Mouse (Mus musculus) inflammation-experienced regulatory T-cells (primary cell): ENCODE data around the gene Dph2. TPM values are rescaled to one million over a fixed set of nuclear protein-coding genes. Genes with fewer than 3 reads are reported as not detected.

Experiments
- polyA plus RNA-seq, 2 experiments: library from polyadenylated mRNA; unstranded; fragments of 100-300 nt; shearing (Covaris generic); gene quantifications; one replicate each; pipeline ENCODE4 v1.2.1; 2017

The Dph2 gene
- polyA plus RNA-seq = 10 to 100 TPM; 31.7 to 56.9 TPM

GRCm38 (mm10) chr4:117891738-117892161 lies at the start of gene Dph2:
Gene Dph2 (minus strand): TSS chr4:117892032.

GRCm38 (mm10) chr4:117929391-117929881 lies 37.6 kb upstream of the Dph2 start, which contains the start of gene Artn:
Gene Artn (minus strand): TSS chr4:117929763.

GRCm38 (mm10) chr4:117914591-117915442 lies 23.0 kb upstream of the Dph2 start, which contains the start of gene Ipo13:
Gene Ipo13 (minus strand): TSS chr4:117914999.

GRCm38 (mm10) chr4:117887133-117887532 lies 4.7 kb downstream of the Dph2 start, which contains the start of gene Atp6v0b:
Gene Atp6v0b (minus strand): TSS chr4:117887333.

DNA sequence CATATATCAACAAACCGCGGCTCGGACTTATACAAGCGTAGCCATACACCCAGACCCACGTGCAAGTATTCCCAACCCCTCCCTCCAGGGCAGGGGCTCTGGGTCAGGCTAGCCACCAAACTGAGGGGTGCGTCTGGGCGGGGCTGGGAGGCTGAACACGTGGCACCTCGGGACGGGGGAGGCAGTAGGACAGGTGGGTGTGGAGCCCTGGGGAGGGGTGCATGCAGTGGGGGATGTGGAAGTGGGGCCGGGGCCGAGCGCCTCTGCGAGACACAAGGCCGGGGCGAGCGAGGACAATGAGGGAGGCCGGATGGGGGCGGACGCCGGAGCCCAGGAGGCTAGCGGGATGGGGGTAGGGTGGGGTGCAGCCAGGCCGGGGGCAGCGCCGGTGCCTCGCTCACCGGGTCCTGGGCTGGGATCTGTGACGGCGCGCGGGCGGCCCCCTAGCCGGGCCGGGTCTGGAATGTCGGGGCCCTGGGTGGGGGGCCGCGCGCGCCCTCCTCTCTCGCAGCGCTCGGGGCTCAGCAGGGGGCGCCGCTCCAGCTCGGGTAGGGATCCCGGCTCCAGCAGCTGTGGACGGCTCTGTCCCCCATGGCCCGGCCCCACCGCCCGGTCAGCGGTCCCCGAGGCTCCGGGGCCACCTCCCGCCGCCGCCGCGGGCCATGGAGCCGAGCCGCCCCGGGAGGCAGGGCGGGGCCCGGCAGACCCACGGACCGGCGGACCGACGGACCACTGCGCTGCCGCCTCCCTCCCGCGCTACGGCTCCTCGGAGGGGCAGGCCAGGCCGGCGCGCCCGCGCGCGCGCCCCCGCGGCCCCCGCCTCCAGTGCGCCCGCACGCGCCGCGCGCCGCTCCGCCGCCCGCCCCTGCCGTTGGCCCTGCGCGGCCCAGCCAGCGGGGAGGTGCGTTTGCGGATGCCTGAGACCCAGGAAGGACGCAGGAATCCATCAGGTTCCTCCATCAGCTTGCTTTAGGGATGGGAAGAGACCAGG lies 8.8 kb downstream of the Dph2 start, which contains the start of gene B4galt2:
TSS of gene B4galt2 (minus strand) at position 787 of the 991 bp plus-strand sequence.

DNA sequence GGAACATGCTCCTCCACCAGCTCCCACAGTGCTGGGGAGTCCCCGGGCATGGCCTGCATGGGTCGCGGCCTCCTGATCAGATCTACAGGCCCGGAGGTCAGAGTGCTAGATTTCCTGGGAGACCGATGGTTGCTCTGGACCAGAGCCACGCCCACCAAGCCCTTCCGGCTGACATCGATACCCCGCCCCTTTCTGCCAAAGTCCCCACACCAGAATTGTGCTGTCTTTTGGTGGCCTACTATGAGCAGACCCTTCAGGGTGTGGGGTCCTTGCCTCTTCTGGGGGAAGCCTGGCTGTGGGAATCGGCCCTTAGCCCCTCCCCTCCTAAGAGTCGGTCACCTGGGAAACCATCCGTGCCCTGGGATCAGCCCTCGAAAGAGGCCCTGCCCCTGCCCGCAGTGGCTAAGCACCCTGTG lies 19.4 kb downstream of the Dph2 start, which contains the start of gene Ccdc24:
TSS of gene Ccdc24 (minus strand) at position 87 of the 416 bp plus-strand sequence.

Other genes with a start within 250 kb of the Dph2 start
- gene Dmap1, start 209.8 kb downstream of the Dph2 start, polyA plus RNA-seq = 10 to 100 TPM; 46.7 to 50.0 TPM
- not detected for gene Gm12845, start 167.6 kb downstream of the Dph2 start, polyA plus RNA-seq
- gene Klf17, start 126.4 kb downstream of the Dph2 start, polyA plus RNA-seq = 1 to 10 TPM in 1 of 2 experiments, not detected in 1; 1.7 TPM
- gene Slc6a9, start 57.5 kb downstream of the Dph2 start, polyA plus RNA-seq = 1 to 10 TPM in 1 of 2 experiments, under 1 TPM in 1; 0.44 to 1.0 TPM
- gene Ccdc24, start 19.5 kb downstream of the Dph2 start, polyA plus RNA-seq = under 1 TPM in 1 of 2 experiments, not detected in 1; 0.12 TPM
- gene B4galt2, start 8.5 kb downstream of the Dph2 start, polyA plus RNA-seq = not detected
- gene Atp6v0b, start 4.7 kb downstream of the Dph2 start, polyA plus RNA-seq = 100 to 1,000 TPM; 167 to 231 TPM
- gene Ipo13, start 23.0 kb upstream of the Dph2 start, polyA plus RNA-seq = 10 to 100 TPM; 32.4 to 32.8 TPM
- gene Artn, start 37.7 kb upstream of the Dph2 start, polyA plus RNA-seq = not detected
- 1 to 10 TPM; 3.6 to 5.5 TPM for gene St3gal3, start 242.9 kb upstream of the Dph2 start, polyA plus RNA-seq